Mouse (Mus musculus): ENCODE results near the gene Fdxr. TPM values are rescaled to one million over a fixed set of nuclear protein-coding genes. Genes with fewer than 3 reads are reported as not detected.
A peak's percentile ranks its signal among the peaks of the same experiment; 100 is the strongest.

Fdxr gene
- polyA plus RNA-seq, 1 experiment from 2014 or later: 15.2 TPM

- no peak for ATAC-seq (ENCODE audit: insufficient number of reproducible peaks, low FRiP score, low TSS enrichment, low read depth)
- Histone ChIP-seq H3K4me2 (no peak overlapping the region), H3K36me3 (no peaks in the 10 kb centered on the region), H3K27me3 (no peaks in the 10 kb centered on the region; the same call in 1 of the 2 replicates), H3K4me3 (no peak overlapping the region), H3K9ac (no peak overlapping the region), H3K27ac (no peak overlapping the region), H3K4me1 (no peaks in the 10 kb centered on the region), H3K9me3 (no peaks in the 10 kb centered on the region)
- WGBS: 70% methylated on average over 19 of the region's 19 CpGs
These were observed 9.5 kb upstream of the Fdxr start for GRCm38 (mm10) chr11:115286201-115286993.

- no peaks in the 10 kb centered on the region; the same call in 1 of the 2 replicates for H3K27me3 ChIP-seq
These were observed 8.4 kb upstream of the Fdxr start for GRCm38 (mm10) chr11:115285282-115285681.

GRCm38 (mm10) chr11:115283891-115284620, 7.2 kb upstream of the Fdxr start:
- no peak overlapping the region for H3K4me2 ChIP-seq
- WGBS: 76% methylated on average over 12 of the region's 12 CpGs
- no peak overlapping the region for H3K4me3 ChIP-seq
- H3K36me3 ChIP-seq: no peaks in the 10 kb centered on the region
- H3K9ac ChIP-seq: no peak overlapping the region
- no peaks in the 10 kb centered on the region; the same call in 1 of the 2 replicates for H3K27me3 ChIP-seq
- no peaks in the 10 kb centered on the region for H3K4me1 ChIP-seq
- H3K27ac ChIP-seq: no peak overlapping the region
- no peak for ATAC-seq (ENCODE audit: insufficient number of reproducible peaks, low FRiP score, low TSS enrichment, low read depth)
- H3K9me3 ChIP-seq: no peaks in the 10 kb centered on the region

More at GRCm38 (mm10) chr11:115285282-115285681, 8.4 kb upstream of the Fdxr start:
- Histone ChIP-seq H3K4me3 (no peak overlapping the region), H3K9ac (no peak overlapping the region), H3K4me2 (no peak overlapping the region), H3K27ac (no peak overlapping the region), H3K4me1 (no peaks in the 10 kb centered on the region), H3K36me3 (no peaks in the 10 kb centered on the region), H3K9me3 (no peaks in the 10 kb centered on the region)
- no peak for ATAC-seq (ENCODE audit: insufficient number of reproducible peaks, low FRiP score, low TSS enrichment, low read depth)
- 61% methylated on average over 4 of the region's 4 CpGs for WGBS

GRCm38 (mm10) chr11:115283486-115283765, 6.6 kb upstream of the Fdxr start:
- H3K36me3 ChIP-seq: no peaks in the 10 kb centered on the region
- H3K4me3 ChIP-seq: no peak overlapping the region
- H3K4me1 ChIP-seq: no peaks in the 10 kb centered on the region
- H3K9me3 ChIP-seq: no peaks in the 10 kb centered on the region
- H3K27me3 ChIP-seq: no peaks in the 10 kb centered on the region; the same call in 1 of the 2 replicates
- H3K4me2 ChIP-seq: no peak overlapping the region
- H3K9ac ChIP-seq: no peak overlapping the region
- 58% methylated on average over 9 of the region's 9 CpGs for WGBS
- no peak for ATAC-seq (ENCODE audit: insufficient number of reproducible peaks, low FRiP score, low TSS enrichment, low read depth)
- no peak overlapping the region for H3K27ac ChIP-seq

GRCm38 (mm10) chr11:115282723-115283485, 6.1 kb upstream of the Fdxr start:
- Histone ChIP-seq H3K27ac (no peak overlapping the region), H3K27me3 (no peaks in the 10 kb centered on the region; the same call in 1 of the 2 replicates), H3K9ac (no peak overlapping the region), H3K36me3 (no peaks in the 10 kb centered on the region), H3K4me1 (peaks cover 1% of the 10 kb centered on the region; the same call in 1 of the 2 replicates), H3K4me3 (no peak overlapping the region), H3K4me2 (no peak overlapping the region), H3K9me3 (no peaks in the 10 kb centered on the region)
- ATAC-seq (ENCODE audit: insufficient number of reproducible peaks, low FRiP score, low TSS enrichment, low read depth): no peak
- 81% methylated on average over 8 of the region's 8 CpGs for WGBS

- H3K4me3 ChIP-seq: no peak overlapping the region
- no peaks in the 10 kb centered on the region for H3K36me3 ChIP-seq
- peaks cover 5% of the 10 kb centered on the region; the same call in 1 of the 2 replicates for H3K4me1 ChIP-seq
- H3K9me3 ChIP-seq: no peaks in the 10 kb centered on the region
- H3K9ac ChIP-seq: no peak overlapping the region
- no peak overlapping the region for H3K4me2 ChIP-seq
- ATAC-seq (ENCODE audit: insufficient number of reproducible peaks, low FRiP score, low TSS enrichment, low read depth): no peak
- no peaks in the 10 kb centered on the region; the same call in 1 of the 2 replicates for H3K27me3 ChIP-seq
- WGBS: 64% methylated on average over 8 of the region's 8 CpGs
- no peak overlapping the region for H3K27ac ChIP-seq
These were observed 5.4 kb upstream of the Fdxr start for GRCm38 (mm10) chr11:115282295-115282694.

GRCm38 (mm10) chr11:115279726-115280125, 2.9 kb upstream of the Fdxr start:
- WGBS: 46% methylated on average over 1 of the region's 1 CpGs
- H3K9ac ChIP-seq: no peak overlapping the region
- H3K4me3 ChIP-seq: no peak overlapping the region
- H3K27me3 ChIP-seq: no peaks in the 10 kb centered on the region
- H3K36me3 ChIP-seq: no peaks in the 10 kb centered on the region
- no peak for ATAC-seq (ENCODE audit: insufficient number of reproducible peaks, low FRiP score, low TSS enrichment, low read depth)
- H3K4me2 ChIP-seq: no peak overlapping the region
- H3K9me3 ChIP-seq: no peaks in the 10 kb centered on the region
- H3K27ac ChIP-seq: no peak overlapping the region
- peaks cover 16% of the 10 kb centered on the region for H3K4me1 ChIP-seq

- Histone ChIP-seq H3K27ac (no peak overlapping the region), H3K4me1 (peaks cover 16% of the 10 kb centered on the region), H3K4me2 (no peak overlapping the region), H3K36me3 (no peaks in the 10 kb centered on the region), H3K9ac (no peak overlapping the region), H3K27me3 (no peaks in the 10 kb centered on the region), H3K9me3 (no peaks in the 10 kb centered on the region), H3K4me3 (no peak overlapping the region)
- 70% methylated on average over 6 of the region's 6 CpGs for WGBS
- ATAC-seq (ENCODE audit: insufficient number of reproducible peaks, low FRiP score, low TSS enrichment, low read depth): no peak
These were observed 1.3 kb upstream of the Fdxr start for GRCm38 (mm10) chr11:115278176-115278575.

GRCm38 (mm10) chr11:115277604-115277975, 740 bp upstream of the Fdxr start:
- peak overlapping the region; percentile 47 for H3K9ac ChIP-seq
- no peak for ATAC-seq (ENCODE audit: insufficient number of reproducible peaks, low FRiP score, low TSS enrichment, low read depth)
- no peaks in the 10 kb centered on the region for H3K36me3 ChIP-seq
- H3K9me3 ChIP-seq: no peaks in the 10 kb centered on the region
- WGBS: 12% methylated on average over 7 of the region's 7 CpGs
- peak overlapping the region; percentile 72 for H3K4me3 ChIP-seq
- peak overlapping the region; percentile 89 for H3K27ac ChIP-seq
- H3K4me2 ChIP-seq: peak overlapping the region; percentile 67
- H3K27me3 ChIP-seq: no peaks in the 10 kb centered on the region
- peaks cover 16% of the 10 kb centered on the region for H3K4me1 ChIP-seq

- Histone ChIP-seq H3K4me1 (peaks cover 16% of the 10 kb centered on the region), H3K9ac (no peak overlapping the region), H3K4me2 (peak overlapping the region; percentile 90), H3K4me3 (peak overlapping the region; percentile 72; the same call in 1 of the 2 replicates), H3K27me3 (no peaks in the 10 kb centered on the region), H3K36me3 (peaks cover 7% of the 10 kb centered on the region; the same call in 1 of the 2 replicates), H3K9me3 (no peaks in the 10 kb centered on the region), H3K27ac (no peak overlapping the region)
- 63% methylated on average over 3 of the region's 3 CpGs for WGBS
- ATAC-seq (ENCODE audit: insufficient number of reproducible peaks, low FRiP score, low TSS enrichment, low read depth): no peak
These were observed 896 bp downstream of the Fdxr start for GRCm38 (mm10) chr11:115275954-115276353.

GRCm38 (mm10) chr11:115275509-115275908, 1.3 kb downstream of the Fdxr start:
- no peak overlapping the region for H3K9ac ChIP-seq
- WGBS: 78% methylated on average over 6 of the region's 6 CpGs
- peak overlapping the region; percentile 90 for H3K4me2 ChIP-seq
- H3K4me1 ChIP-seq: peaks cover 16% of the 10 kb centered on the region
- ATAC-seq (ENCODE audit: insufficient number of reproducible peaks, low FRiP score, low TSS enrichment, low read depth): no peak
- H3K27me3 ChIP-seq: no peaks in the 10 kb centered on the region
- H3K36me3 ChIP-seq: peaks cover 9% of the 10 kb centered on the region; the same call in 1 of the 2 replicates
- H3K27ac ChIP-seq: no peak overlapping the region
- peak overlapping the region; percentile 72; the same call in 1 of the 2 replicates for H3K4me3 ChIP-seq
- H3K9me3 ChIP-seq: no peaks in the 10 kb centered on the region

Data from limb, embryonic 15.5 days (tissue).